Mouse (Mus musculus) right cerebral cortex, adult 18-20 months (tissue): ENCODE results near the gene Usp24.

Experiments
- DNase-seq: peaks from one replicate; pipeline ENCODE4 v3.0.0; 2022; ENCODE audit warnings: mixed read lengths

The Usp24 gene

DNA sequence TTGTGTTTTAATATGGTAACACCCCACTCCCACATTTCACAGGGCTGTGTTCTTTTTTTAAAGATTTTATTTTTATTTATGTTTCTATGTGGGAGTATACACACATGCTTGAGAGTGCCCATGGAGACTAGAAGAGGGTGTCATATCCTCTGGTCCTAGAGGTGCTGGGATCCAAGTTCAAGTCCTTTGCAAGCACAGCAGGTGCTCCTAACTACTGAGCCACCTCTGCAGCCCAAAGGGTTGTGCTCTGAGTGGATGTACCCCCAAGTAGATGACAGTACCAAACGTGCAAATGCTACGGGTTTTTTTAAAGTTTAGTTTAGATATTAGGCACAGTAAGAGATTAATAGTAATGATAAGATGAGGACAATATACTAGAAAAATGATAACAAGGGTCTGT lies 119.4 kb downstream of the Usp24 start:
- DNase-seq = no peak

DNA sequence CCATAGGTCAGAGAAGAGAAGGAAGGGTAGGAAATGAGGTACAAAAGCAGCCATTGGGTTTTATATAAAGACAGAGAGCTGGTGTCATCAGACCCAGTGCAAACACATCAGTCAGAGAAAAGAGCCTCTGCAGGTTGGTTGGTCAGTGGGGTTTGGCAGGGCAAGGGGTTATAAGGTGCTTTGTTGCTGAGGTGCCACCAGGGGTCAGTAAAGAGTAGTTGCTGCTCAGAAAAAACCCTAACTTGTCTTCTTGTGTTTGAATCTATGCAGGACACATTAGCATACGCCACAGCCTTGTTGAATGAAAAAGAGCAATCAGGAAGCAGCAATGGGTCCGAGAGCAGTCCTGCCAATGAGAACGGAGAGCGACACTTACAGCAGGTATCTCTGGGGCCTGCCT lies 120.5 kb downstream of the Usp24 start:
- DNase-seq = no peak

DNA sequence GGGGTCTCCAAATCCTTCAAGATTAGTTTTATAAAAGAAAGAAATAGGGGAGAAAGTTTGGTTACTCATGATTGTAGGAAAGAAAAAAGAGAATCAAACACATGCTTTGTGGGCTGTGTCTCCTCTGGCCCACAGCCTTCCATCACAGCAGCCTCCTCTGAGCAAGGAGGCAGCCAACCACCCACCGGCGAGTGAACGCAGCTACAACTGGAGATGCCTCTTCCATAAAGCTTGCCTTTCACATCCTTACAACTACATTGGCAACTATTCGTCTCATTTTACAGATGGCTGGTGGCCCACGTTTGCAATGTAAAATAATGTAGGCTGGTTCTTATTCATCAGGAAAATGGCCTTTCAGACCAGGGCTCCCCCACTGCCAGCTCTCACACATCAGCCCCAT lies 121.2 kb downstream of the Usp24 start:
- peak; percentile 65 for DNase-seq

DNA sequence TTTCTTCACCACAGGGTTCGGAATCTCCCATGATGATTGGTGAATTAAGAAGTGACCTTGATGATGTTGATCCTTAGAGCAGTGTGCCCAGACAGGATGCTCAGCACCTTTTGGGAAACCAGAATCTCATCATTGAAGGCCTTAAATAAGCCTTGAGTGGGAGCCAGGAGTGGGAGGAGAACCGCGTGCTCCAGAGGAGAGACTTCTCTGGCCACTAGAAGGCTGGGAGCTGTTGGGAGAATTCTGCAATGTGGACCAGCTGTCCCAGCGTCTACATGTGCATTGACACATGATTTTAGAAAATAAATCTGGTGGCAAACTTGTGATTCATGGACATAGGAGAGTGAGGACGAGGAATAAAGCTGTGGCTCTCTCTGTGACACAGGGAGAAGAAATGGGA lies 122.8 kb downstream of the Usp24 start:
- DNase-seq = peak; percentile 55

DNA sequence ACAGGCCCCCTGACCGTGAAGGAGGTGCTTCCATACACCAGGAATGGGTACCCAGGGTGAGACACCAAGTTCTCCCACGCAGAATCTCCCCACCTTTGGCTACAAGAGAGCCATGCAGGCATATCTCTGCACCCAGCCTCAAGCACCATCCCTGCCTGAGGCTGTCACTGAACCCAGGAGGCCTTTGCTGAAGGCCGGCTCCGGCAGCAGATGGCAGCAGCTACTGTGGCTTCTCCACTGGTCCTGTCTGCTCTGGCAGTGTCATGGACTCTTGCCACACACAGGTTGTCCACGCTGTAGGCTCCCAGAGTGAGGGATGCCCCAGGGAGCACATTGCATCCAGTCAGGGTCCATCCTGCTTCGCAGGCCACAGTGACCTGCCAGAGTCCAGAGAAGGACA lies 127.2 kb downstream of the Usp24 start:
- no peak for DNase-seq

DNA sequence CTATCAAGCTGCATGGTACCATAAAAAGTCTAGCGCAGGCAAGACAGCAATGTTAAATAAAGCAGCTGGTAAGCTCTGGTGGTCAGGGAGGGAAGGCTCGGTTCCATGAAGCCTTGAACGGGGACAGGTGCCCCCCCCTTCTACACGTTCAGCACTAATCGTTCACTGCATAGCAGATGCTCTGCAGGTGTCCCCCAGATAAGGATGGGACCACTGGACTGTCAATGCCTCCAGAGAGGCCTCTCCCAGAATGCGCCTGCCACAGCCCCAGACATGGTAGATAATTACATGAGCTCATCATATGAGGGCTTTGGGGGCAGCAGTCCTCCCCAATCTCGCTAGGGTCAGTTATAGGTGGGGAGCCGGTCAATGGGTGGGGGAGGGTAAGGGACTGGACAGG lies 133.3 kb downstream of the Usp24 start:
- no peak for DNase-seq

DNA sequence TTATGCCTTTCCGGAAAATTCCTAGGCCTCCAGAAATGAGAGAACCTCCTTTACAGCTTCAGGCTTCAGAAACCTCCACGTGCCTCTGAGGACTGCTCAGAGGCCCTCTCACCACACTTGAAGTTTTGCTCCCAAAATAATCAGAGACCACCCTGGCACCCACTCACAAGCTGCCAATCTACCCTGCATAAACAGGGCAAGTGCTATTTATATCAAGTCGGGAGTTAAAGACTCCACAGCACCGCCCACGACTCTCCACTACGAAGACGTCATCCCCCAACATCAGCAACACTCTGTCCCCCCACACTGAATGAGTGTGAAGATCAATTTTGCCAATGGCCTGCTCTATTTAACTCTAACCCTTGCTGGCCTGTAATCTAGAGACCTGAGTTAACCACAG lies 136.4 kb downstream of the Usp24 start:
- DNase-seq = peak; percentile 53

DNA sequence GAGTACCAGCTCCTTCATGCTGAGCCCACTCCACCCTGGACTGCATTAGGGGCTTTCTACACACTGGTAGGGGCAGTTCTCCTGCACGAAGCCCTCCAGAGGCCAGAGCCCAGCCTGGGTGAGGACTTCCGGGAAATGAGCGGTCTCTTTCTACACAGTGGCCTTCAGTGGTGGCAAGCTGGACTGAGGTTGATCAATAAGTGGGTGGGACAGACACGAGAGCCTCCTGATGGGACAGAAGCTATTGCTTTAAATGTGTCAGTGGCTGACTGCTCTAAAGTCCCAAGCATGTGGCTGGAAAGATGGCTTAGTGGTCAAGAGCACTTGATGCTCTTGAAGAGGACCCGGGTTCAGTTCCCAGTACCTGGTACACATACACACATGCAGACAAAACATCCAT lies 137.1 kb downstream of the Usp24 start:
- no peak for DNase-seq

DNA sequence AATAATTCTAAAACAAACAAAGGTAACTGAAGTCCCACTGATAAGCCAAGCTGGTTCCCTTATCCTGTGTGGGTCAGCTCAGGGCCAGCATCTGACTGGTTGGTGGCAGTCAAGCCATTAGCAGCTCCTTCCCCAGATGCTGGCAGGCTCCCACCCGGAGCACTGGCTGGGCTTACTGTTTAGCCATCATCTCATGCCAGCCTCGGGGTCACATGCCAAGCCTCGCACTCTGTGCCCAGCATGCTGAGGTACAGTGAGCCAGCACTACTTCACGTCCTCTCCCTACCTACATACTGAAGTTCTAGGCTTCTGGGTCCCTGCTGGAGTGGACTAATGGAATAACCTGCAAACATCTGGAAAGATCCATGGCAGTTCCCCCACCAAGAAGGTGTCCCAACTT lies 137.5 kb downstream of the Usp24 start:
- DNase-seq = no peak

DNA sequence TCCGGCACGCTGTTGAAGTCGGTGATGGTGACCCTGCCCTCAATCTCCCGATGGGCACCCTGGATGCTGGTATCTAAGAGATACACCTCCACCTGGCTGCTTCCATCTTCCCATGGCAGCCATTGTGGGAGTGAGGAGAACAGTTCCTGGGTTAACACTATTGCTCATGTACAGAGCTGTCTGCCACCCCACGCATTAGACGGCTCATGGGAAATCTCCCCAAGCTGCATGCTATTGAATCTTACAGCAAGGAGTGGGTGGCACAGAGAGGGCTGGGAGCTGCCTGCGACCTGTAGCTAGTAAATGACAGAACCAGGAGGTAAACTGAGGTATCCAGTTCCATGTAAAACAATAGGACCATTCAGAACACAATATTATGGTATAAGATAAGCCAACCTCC lies 138.5 kb downstream of the Usp24 start:
- DNase-seq = peak; percentile 47

DNA sequence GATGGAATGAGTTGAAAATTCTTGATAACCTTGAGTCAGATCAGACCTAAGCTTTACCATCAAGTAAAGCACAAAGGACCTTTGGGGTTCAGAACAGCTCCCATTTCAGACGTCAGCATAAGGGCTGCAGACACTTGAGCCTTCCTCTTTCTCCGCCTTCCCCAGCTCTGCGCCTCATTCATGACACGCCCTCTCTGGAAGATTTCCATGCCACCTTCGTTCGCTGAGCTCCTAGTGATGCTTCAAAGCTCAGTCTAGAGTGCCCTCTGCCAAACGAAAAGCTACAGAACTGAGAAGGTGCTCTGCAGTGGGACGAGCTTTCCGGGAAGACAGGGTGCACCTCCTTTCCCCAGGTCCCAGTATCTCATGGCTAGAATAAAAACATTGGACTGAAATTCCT lies 146.0 kb downstream of the Usp24 start:
- DNase-seq = no peak

DNA sequence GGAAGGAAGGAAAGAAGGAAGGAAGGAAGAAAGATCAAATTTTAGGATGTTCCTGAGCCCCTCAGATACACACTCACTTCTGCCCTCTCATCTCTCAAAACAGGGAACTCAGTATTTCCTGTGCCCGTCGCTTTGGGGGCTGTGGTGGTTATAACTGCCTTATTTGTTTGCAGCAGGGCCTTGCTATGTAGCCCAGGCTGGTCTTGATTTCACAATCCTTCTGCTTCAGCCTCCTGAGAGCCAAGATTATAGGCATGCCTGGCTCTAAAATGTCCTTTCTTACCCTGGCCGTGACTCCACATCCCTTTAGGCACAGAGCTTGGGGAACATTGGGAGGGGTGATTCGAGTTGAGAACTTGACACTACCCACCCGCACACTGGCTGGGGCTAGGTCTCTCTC lies 146.5 kb downstream of the Usp24 start:
- DNase-seq = no peak

DNA sequence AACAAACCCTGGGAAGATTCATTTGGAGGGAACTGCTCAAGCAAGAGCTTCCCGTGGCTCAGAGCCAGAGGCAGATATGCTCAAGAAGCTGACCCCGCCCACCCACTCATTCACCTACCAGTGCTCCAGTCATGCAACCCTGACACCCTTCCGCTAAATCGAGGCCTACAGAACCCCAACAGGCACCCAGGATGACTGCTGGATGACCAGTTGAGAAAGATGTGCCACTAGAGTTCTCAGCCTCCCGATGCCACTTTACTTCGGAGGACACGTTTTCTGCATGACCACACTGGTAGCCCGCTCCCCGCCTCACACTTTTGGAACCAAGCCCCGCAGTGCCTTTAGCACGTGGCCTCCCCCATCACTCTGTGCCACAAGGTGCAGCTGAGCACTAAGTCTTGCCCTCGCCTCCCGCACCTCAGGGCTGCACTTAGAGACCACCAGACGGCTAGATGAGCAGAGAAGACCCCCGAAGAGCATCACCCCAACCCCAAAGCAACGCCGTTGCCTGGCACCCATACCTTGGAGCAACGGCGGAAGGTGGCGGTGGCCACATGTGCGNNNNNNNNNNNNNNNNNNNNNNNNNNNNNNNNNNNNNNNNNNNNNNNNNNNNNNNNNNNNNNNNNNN lies 147.3 kb downstream of the Usp24 start:
- DNase-seq = no peak

DNA sequence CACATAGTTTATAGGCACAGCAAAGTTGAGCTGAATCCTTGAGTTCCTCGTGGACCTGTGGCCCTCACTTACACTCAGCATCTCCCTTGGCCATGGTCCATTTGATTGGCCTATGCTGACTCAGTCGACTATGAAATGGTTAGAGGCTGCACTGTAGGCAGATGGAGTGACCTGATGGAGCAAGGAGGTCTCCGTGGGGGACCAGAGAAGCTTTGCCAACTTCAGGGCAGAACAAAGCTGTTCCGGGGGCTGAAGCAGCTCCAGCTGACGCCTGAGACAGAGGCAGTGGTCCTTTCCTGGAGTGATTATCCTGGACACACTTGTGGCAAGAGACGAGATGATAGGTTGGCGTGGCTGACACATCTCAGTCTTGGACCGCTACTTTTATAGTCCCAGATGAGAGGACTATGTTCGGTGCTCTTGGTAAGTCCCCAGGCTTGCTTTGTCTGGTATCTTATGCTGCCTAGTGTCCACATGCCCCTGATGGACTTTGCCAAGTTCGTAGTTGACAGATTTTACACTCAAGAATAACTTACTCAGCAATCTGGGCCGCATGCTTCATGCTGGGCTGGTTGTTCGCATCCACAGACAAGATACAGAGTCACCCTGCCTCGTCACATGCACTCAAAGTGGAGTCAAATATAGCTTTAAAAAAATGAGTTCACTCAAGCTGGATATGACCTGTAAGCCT lies 151.6 kb downstream of the Usp24 start:
- no peak for DNase-seq

DNA sequence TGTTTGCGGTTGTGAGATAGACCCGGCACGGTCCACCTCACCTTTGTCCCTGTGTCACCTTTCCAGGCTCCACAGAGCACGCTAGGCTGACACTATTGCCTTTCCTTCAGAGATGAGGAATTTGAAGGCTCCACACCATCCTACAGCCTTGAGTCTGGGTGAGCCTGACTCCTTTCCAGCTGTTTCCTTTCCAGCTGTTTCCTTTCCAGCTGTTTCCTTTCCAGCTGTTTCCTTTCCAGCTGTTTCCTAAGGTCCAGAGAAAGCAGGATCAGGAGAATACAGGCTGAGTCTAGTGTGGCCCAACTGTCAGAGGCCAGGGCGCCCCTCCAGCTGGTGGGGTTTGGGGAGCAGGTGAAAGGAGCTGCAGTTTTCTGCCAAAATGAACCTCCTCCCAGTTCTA lies 154.9 kb downstream of the Usp24 start:
- DNase-seq = no peak

DNA sequence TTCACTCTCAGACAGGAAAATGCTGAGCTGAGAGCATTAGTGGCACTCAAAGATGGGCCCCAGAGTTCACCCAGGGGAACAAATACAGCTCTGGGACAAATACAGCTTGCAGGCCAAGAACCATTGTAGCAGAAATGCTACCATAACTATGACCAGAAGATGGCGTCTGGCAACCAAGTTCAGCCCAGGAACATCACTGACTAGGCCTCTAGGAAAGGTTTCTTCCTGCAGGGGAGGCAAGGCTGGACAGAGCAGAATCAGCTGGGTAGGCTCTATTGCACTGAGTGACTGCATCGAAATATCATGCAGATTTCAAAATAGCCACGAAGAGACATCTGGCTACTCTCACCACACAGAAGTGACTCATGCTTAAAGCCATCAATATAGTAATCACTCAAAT lies 156.3 kb downstream of the Usp24 start:
- peak; percentile 77 for DNase-seq

DNA sequence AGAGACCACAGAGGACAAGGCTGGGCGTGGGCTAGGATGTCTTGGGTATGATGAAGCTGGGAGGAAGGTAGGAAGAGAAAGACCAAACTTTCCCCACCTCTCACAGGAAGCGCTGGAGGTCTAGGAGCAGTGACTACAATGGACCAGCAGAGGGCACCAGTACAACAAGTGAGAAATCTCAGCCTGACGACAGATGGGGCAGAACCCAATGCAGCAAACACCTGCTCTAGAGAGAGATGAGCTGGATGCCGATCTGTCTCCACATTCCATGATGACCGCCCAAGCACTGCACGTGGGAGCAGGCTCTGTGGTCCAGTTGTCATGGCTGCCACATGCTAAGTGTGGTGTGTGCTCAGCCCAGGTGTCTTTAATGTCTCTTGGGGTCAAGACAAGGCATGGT lies 158.2 kb downstream of the Usp24 start:
- DNase-seq = peak; percentile 62

DNA sequence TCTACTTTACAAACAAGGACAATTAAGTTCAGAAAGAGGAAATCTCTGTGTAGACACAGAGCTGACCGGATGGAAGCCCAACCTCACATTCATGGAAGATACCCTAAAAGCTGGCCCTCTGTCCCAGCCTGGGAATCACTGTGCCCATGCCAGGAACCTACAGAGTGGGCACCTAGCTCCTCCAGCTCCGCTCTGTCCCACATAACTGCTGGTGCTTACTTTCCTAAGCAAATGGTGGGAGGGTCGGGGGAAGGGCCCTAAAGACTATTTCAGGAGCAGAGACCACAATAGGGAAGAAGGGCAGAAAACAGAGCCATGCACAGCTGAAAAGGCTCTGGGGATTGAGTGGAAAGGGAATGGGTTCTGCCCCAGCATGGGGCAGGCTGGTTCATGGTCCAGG lies 164.5 kb downstream of the Usp24 start:
- DNase-seq = no peak

DNA sequence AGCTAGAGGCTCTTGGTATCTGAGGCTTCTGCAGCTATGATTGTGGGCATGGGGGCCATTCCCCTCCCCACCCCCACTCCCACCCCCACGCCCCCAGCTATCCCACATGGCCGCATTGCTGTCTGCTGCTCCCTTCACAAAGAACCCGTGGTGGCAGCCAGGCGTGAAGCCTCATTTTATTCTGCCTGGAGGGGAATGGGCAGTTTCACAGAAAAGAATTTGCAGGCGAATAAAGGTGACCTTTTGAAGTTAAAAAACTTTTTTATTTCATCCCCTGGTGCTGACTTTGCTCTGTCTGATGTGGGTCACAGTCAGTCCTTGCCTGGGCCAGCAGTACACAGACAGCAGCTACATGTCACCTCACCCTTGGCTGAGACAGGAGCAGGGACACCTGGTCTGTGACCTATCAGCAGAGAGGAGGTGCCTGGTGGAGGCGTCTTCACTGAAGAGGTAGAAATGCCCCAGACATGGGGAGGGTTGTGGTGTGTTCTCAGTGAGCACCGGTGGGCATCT lies 167.3 kb downstream of the Usp24 start:
- DNase-seq = no peak

DNA sequence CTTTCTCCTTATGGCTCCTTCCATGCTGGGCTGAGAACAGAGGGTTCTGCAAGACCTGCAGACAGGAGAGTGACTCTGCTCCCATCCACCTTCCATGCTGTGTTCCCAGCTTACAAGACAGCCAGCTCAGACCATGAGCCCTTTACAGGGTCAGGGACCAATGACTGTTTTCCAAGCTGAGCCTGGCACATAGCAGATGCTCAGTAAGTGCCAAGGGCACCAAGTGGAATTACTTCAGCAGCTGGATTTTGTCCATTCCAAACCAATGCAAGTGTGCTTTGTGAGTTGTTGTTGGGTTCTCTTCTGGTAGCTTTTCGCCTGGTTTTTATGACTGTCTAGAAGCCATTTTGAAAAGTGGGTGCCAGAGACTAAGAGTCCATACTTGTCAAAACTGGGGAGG lies 167.8 kb downstream of the Usp24 start:
- no peak for DNase-seq

DNA sequence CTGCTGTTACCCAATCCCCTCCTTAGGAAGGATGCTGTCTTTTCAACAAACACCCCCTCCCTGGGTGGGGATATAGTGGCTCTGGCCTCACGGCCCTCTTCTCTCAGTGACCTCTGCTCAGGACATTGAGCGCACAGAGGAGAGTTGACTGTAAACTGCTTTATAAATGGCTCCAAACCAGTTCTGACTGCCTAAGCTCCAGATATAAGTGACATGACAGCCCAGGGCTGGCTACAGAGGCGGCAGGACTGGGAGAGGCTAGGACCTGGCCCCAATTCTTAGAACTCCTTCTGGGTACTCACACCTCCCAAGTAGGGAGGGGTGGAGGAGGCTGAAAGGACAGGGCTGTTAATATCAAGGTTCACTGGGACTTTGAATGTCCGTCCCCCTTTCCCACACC lies 174.6 kb downstream of the Usp24 start:
- DNase-seq = no peak
